Mouse (Mus musculus): ENCODE data around the gene Lsamp.

DNA sequence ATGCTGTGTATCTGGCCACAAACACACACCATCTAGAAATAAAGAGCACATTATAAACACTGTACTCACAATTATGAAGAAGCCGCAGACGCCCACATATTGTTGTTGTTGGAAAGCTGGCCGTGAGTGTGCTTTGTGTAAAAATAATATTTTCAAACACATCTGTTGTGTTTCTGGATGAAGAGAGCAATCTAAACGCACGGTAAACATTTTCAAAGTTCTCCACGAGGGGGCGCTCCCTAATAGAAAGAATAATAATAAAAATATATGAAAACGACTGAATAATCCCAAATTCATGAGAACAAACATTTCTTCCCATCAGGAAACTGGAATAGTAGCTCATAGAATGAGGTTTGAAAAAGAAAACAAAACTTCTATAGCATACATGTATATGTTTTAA is 482.4 kb downstream of the Lsamp start:
- TF ChIP-seq POLR2A (IDR thresholded peaks at IDR 0.05; ENCODE audit: extremely low read depth, insufficient read depth, low read length) (no peak), CTCF (IDR thresholded peaks at IDR 0.05; ENCODE audit: low read depth, low read length) (no peak)
